Mouse (Mus musculus) T-helper 17 cell (primary cell): ENCODE results near the gene Samd9l.
"Not testable (repeated sequence)": the region's sequence is repeated elsewhere in the genome, so short reads cannot be mapped to it uniquely, and the experiment has no call there.

Experiments
- in situ Hi-C, 2 experiments: fragments of 300-600 bp; cut with MboI, MseI; formaldehyde crosslinking; loops; 1 replicate in 1 of 2; 2 replicates in 1 of 2; pipeline ENCODE4 v1.15.1; 2025; ENCODE audit warnings: high pct_unique_total_duplicates in 2 of 2

Samd9l gene

DNA sequence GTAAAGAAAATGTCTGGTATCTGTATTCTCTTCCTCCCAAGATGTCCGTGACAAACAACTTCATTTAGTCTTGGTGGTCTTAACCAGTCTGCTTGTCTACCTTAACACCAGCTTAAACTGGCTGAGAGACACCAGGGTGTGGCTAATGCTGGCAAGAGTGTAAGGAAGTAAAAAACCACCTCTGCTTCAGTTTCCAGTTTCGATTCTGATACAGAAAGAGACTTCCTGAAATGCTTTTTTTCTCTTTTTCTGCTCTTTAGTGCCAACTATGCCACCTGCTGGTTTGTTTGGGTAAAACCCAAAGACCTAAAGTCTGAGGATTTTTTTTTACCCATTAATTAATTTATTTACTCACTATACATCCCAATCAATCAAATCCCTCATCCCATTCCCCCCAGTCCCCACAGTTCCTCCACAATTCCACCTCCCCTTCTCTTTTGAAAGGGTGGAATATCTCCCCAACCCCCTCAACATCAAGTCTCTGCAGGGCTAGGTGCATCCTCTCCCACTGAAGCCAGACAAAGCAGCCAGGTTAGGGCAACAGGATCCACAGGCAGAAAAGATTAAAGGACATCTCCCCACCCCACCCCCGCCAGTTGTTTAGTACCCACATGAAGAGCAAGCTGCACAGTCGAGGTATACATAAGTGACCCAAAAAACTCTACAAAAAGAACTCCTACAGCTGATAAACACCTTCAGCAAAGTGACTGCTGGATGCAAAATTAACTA, at the start of gene Samd9l:
Gene Samd9l (minus strand): TSS at position 233 of the 729 bp plus-strand sequence.
- in situ Hi-C loops: loop anchor here (5.0 to 10.0 kb wide), 2 partner anchors 55 to 57 kb away; no protein-coding TSS in a partner anchor

DNA sequence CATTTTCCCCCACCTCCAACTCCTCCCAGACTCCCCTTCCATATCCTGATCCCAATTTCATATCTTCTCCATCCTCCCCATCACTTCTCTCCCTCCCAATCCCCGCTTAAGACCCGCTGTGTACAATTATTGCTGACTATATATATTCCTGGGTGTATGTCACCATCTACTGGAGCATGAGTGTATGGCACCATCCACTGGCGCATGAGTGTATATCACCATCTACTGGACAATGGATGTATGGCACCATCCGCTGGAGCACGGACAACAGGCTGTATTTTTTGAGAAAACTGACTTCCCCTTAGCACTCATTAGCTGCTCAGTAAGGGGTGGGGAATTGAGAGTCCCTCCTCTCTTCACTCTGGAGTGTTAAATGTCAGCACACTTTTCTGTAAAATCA, 48.0 kb upstream of the Samd9l start:
- in situ Hi-C loops: no loop called here

DNA sequence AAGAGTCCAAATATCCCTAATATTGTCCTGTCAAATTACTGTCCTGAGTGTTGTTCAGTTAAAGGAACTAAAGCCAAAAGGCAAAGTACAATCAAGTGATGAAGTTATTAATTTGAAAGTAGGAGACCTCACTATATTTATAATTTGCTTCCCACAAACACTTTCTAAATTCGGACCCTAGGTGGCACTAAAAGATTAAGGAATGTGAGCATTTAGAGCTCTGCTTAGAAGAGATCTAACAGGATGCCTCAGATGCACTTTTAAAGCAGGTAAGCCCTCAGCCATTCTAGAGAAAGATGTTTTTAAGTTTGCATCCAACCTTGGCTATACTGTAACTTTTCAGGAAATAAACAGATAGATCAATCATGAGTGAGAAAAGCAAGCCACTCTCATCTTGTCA, 44.5 kb upstream of the Samd9l start:
- in situ Hi-C loops: no loop called here

DNA sequence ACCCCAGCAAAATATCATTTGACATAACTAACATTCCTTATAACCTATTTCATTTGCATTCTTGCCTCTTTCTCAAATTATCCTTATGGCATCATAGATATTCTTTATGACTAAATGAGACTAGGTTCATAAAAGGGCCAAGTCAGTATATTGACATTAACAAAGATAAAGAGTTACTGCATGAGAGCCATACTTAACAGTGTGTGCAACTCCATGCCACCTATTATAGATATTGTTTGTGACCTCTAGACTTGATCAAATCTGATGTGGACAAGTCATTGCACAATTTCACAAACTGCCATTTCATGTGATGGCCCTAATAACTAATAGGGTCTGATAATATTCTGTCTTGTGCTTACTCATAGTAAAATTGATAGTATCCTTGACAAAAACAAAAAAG, 36.7 kb upstream of the Samd9l start:
- in situ Hi-C loops: loop anchor here in 1 of 2 experiments (10.0 kb wide), 1 partner anchor 381 kb away; no protein-coding TSS in a partner anchor

DNA sequence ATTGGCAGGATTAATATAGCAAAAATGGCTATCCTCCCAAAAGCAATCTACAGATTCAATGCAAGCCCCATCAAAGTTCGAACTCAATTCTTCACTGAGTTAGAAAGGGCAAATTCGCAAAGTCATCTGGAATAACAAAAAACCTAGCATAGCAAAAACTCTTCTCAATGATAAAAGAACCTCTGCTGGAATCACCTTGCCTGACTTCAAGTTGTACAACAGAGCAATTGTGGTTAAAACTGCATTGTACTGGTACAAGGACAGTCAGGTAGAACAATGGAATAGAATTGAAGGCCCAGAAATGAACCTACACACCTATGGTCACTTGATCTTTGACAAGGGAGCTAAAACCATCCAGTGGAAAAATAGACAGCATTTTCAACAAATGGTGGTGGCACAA, 31.6 kb upstream of the Samd9l start:
- in situ Hi-C loops: loop anchor here in 1 of 2 experiments (10.0 kb wide), 1 partner anchor 376 kb away; no protein-coding TSS in a partner anchor

DNA sequence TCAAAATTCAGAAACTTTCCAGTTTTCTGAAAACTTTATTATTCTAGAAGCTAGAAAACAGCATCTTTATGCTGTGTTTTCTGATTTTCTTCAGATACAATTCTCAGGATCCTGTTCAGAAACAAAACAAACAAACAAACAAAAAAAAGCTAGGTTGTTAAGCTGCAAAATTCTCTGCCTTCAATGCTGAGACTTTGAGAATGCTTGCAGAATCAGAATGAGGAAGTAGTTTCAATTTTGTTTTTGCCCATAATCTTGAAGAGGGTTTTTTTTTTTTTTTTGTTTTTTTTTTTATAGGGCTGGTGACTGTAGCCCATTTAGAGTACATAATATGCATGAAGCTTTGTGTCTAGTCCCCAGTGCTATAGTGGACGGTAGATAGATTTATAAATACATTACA, 27.7 kb upstream of the Samd9l start:
- in situ Hi-C loops: loop anchor here in 1 of 2 experiments (5.0 kb wide), 1 partner anchor 40 kb away; no protein-coding TSS in a partner anchor

DNA sequence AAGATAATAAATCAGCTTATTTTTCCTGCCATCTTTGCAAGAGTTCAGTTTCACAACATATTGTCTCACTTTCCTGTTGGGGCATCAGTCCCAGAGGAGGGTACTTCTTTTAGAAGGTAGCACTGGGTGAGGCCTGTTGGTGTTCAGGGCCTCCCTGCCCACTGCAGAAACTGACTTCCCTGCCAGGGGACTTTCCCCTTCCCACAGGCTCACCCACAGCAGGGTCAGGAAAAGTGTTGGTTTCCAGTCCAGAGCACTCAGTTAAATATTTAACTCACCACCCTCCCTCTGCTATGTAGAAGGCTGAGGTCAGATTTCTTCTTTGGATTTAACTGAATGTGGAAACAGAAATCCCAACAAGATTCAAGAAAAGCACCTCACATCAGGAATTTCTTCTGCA, 26.0 kb upstream of the Samd9l start:
- in situ Hi-C loops: loop anchor here in 1 of 2 experiments (5.0 kb wide), 1 partner anchor 38 kb away; no protein-coding TSS in a partner anchor

DNA sequence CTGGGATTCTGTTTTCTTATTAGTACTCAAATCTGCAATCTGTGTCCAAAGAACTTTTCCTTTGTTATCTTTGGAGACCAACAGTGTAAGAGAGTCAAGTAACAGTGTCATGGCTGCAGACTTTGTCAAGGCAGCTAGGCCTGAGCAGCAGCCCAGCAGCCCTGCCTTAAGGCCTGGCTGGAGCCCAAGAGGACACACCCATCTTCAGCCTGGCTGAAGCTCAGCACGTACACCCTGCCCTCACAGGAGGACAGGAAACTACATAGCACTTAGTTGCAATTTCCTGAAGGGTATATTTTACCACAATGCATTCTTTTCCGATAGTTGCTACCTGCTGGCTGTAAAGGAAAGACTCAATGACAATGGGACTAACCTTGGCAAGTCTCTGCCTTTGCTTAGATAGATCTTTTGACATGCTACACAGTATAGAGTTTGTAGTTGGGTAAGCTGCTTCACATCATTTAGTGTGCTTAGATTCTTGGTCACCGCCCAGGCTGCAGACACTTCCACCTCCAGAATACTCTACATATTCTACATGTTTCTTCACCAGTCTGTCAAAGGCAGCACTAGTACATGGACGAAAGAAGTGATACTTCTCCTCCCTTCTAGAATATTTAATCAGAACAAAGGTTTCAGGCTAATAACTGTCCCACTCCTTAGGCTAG, 25.4 kb upstream of the Samd9l start:
- in situ Hi-C loops: loop anchor here in 1 of 2 experiments (5.0 kb wide), 1 partner anchor 37 kb away; no protein-coding TSS in a partner anchor

DNA sequence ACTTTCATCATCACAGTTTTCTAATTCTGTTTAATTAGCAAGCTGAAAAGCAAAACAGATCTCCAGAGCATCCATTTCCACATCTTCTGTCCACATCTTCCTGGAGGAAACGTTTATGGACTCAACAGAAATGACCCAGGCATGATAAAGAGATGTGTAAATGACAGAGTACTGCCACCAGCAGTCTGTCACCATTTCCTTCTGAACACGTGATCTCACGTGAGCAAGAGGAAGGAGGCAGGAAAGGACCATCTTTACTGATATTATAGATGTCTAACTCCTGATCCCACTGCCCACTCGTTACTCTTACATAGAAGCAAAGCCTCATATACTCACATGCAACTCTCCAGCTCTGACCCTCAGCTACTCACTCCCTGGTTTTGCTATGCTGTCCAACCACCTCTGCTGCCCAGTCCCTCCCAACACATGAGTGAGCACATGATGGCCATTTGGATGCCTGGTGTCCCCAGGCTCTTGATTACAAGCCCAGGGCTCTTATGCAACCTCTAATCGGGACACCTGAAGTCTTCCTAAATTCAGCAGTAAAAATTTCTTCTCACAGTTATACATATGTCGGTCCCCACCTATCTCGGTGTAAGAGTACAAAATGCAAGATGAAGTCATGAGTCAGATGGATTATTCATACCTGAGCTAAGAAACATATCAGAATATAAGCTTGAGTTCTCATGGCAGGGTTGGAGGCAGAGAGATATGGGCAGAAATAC, 2.0 kb downstream of the Samd9l start:
- in situ Hi-C loops: loop anchor here (5.0 to 10.0 kb wide), 2 partner anchors 53 to 55 kb away; no protein-coding TSS in a partner anchor

DNA sequence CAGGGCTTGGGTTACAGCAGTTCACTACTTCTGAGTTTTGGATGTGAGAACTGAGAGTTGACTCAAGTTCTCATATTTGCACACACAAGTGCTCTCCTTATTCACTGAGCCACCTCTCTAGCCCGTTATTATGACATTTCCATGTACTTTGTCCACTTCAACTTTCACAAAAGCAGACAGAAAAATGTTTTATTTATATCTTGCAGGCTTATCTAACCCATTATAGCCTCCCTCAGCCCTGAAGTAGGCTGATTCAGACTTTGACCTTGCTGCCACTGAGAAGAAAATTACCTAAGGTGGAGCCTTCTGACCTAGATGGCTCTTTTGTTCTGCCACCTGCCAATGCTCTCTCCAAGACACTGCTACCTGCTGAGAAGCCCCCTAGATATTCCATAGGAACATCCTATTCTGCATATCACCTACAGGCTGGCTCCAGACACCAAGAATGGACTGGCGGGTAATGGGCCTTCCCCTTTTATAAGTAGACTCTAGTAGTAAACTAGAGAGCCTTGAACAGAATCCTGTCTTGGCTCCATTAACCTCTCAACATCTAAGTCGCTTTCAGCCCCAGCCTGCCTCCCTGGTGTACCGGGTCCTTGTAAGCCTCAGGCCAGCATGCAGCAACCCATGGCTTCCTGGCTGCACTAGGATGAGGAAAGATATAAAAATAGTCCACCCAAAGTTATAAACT, 3.3 kb downstream of the Samd9l start:
- in situ Hi-C loops: loop anchor here (5.0 to 10.0 kb wide), 2 partner anchors 51 to 54 kb away; no protein-coding TSS in a partner anchor

DNA sequence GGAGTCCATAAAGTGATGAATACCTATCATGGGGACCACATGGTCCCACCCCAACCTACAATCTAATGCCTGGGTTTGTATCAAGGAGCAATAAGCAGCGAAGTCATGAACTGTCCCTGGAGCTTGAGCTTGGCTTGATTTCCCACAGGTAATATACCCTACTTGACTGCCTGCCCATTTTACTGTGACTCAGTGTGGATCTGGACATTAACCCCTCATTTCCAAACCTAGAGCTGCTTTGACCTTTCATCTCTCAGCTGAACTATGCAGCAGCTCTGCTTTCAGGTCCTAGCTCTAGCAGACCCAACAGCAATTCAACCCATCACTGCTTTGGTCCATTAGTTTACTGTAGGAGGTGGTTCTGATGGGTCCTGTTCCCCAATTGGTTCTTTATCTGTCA, 9.4 kb downstream of the Samd9l start:
- in situ Hi-C loops: loop anchor here (5.0 to 10.0 kb wide), 2 partner anchors 37 to 45 kb away; no protein-coding TSS in a partner anchor

DNA sequence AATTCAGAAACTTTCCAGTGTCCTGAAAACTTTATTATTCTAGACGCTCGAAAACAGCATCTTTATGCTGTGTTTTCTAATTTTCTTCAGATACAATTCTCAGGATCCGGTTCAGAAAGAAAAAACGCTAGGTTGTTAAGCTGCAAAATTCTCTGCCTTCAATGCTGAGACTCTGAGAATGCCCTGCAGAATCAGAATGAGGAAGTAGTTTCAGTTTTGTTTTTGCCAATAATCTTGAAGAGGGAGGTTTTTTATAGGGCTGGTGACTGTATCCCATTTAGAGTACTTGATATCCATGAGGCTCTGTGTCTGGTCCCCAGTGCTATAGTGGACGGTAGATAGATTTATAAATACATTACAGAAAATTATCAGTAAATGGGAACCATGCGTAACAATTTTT, 12.8 kb downstream of the Samd9l start:
- in situ Hi-C loops: loop anchor here in 1 of 2 experiments (5.0 kb wide), 1 partner anchor 41 kb away; no protein-coding TSS in a partner anchor

DNA sequence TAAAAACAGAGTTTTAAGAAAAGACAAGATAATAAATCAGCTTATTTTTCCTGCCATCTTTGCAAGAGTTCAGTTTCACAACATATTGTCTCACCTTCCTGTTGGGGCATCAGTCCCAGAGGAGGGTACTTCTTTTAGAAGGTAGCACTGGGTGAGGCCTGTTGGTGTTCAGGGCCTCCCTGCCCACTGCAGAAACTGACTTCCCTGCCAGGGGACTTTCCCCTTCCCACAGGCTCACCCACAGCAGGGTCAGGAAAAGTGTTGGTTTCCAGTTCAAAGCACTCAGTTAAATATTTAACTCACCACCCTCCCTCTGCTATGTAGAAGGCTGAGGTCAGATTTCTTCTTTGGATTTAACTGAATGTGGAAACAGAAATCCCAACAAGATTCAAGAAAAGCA, 14.6 kb downstream of the Samd9l start:
- in situ Hi-C loops: loop anchor here in 1 of 2 experiments (5.0 kb wide), 1 partner anchor 42 kb away; no protein-coding TSS in a partner anchor

DNA sequence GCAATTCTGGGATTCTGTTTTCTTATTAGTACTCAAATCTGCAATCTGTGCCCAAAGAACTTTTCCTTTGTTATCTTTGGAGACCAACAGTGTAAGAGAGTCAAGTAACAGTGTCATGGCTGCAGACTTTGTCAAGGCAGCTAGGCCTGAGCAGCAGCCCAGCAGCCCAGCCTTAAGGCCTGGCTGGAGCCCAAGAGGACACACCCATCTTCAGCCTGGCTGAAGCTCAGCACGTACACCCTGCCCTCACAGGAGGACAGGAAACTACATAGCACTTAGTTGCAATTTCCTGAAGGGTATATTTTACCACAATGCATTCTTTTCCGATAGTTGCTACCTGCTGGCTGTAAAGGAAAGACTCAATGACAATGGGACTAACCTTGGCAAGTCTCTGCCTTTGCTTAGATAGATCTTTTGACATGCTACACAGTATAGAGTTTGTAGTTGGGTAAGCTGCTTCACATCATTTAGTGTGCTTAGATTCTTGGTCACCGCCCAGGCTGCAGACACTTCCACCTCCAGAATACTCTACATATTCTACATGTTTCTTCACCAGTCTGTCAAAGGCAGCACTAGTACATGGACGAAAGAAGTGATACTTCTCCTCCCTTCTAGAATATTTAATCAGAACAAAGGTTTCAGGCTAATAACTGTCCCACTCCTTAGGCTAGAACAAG, 15.1 kb downstream of the Samd9l start:
- in situ Hi-C loops: not testable (repeated sequence)

DNA sequence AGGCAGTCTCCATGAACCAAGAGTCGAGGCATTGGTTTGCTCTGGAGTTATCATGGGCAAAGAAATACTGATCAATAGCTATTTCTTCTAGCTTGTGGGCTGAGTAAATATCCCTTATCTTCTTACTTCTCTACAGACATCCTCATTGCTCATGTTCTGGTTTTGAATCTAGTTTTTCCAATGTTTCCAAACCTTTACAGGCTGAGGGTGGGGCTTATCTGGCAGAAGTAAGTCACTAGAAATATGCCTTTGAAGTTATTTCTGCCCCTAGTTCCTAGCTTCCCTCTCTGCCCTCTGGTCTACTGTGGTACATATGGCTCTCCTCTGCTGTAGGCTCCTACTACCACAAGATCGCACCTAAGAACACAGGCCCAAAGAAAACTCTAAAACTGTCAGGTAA, 20.2 kb downstream of the Samd9l start:
- in situ Hi-C loops: loop anchor here in 1 of 2 experiments (5.0 kb wide), 1 partner anchor 77 kb away; no protein-coding TSS in a partner anchor

DNA sequence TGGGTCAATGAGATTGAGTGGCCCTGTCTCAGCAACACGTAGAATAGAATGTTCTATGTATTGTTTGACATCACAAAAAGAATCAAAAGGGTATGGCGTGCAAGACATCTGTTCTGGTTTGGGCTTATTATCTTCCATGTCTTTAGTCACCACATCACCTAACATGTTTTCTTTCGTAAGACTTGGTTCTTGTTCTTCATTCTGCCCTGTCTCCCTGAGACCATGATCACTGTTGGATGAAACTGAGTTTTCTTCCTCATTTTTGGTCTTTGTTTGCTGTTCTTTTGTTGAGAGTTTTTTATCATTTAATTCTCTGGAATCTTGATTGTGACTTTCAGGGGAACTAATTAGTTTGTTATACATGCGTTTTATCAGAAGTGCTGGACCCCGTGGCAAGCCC, 22.7 kb downstream of the Samd9l start:
- in situ Hi-C loops: loop anchor here in 1 of 2 experiments (5.0 kb wide), 1 partner anchor 74 kb away; no protein-coding TSS in a partner anchor

DNA sequence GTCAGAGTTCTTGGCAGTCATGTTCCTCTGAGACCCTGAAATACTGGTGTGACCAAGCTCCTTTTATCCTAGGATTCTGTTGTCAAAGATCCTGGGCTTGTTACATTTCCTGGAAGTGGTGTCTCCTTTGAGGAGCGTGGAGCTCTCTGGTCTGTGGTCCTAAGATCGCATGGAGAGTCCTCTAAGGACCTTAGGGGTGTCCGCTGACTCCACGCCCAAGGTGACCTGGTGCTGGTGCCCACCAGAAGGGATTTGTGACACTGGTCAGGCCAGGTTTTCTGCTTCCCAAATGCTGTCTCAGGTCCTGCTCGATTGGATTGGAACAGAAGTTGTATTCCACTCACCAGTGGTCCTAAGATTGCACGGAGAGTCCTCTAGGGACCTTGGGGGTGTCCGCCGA, 29.8 kb downstream of the Samd9l start:
- in situ Hi-C loops: no loop called here

DNA sequence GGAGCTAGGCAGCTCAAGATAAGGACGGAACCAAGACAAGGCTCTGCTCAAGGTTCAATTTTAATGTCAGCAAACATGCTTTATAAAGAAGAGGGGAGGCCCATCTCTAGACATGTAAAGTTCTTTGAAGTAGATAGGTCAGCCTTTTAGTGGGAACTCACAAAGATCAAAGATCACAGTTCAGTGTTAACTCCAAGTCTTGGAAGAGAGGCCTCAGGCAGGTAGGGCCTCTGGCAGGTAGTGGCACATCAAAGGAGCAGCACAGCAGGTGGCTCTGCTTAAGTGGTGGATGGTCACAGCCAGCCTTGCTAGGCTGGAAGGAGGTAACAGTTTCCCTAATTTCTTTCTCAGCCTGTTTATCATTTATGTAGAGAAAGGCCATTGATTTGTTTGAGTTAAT, 33.8 kb downstream of the Samd9l start:
- in situ Hi-C loops: not testable (repeated sequence)

DNA sequence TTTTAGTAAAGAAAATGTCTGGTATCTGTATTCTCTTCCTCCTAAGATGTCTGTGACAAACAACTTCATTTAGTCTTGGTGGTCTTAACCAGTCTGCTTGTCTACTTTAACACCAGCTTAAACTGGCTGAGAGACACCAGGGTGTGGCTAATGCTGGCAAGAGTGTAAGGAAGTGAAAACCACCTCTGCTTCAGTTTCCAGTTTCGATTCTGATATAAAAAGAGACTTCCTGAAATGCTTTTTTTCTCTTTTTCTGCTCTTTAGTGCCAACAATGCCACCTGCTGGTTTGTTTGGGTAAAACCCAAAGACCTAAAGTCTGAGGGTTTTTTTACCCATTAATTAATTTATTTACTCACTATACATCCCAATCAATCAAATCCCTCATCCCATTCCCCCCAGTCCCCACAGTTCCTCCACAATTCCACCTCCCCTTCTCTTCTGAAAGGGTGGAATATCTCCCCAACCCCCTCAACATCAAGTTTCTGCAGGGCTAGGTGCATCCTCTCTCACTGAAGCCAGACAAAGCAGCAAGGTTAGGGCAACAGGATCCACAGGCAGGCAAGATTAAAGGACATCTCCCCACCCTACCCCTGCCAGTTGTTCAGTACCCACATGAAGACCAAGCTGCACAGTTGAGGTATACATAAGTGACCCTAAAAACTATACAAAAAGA, 53.3 kb downstream of the Samd9l start:
- in situ Hi-C loops: loop anchor here in 1 of 2 experiments (10.0 kb wide), 1 partner anchor 49 kb away; the partner anchor contains the start of gene Samd9l
